Mouse (Mus musculus): Measurements from ENCODE around the gene Nfkbiz.
"Not testable (repeated sequence)": the region's sequence is repeated elsewhere in the genome, so short reads cannot be mapped to it uniquely, and the experiment has no call there.

Nfkbiz gene

GRCm38 (mm10) chr16:55838510-55839474 is at the start of gene Nfkbiz:
Nfkbiz (minus strand) TSS chr16:55838899.
- DNase-seq (ENCODE audit: low spot score), result peak; percentile 64

GRCm38 (mm10) chr16:55887814-55888583 is 49.3 kb upstream of the Nfkbiz start:
- DNase-seq (ENCODE audit: low spot score), result peak; percentile 32

DNA sequence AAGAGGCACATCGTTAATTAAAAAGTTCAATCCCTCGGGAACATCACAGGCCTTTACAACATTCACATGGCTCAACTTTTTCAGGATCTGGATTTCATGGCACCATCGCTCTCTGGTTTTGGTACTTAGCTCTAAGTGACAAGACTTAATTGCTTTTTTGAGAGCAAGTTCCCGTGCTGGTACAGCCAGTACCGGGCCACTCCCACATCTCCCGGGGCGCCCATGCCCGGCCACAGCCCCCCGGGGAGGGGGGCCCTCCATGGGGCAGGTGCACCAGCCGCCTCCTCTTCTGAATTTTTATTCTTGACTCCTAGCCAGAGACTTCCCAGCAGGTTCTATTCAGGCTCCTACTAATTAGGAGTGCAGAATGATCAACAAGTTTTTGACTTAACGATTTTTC is 45.5 kb upstream of the Nfkbiz start:
- DNase-seq (ENCODE audit: low spot score), result no peak

DNA sequence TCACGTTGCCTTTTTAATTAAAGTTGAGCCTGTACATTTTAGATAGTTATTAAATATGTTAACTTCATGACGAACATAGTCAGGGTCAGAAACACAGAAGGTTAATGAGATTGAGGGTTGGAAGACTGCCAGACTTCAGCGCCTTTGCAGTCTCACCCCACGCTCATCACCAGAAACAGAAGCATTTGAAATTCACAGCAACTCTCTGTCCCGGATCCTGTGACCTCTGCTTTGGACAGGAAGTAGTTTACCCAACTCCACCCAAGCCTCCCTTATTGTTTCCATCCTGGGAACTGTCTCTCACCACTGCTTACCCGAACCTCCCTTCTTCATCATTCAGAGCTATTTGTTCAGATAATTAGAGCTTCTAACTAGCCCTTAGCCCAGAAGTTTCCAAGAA is 37.3 kb upstream of the Nfkbiz start:
- DNase-seq (ENCODE audit: low spot score), result no peak

GRCm38 (mm10) chr16:55863832-55864231 is 25.1 kb upstream of the Nfkbiz start:
- no peak for DNase-seq (ENCODE audit: low spot score)

GRCm38 (mm10) chr16:55863149-55863815 is 24.6 kb upstream of the Nfkbiz start:
- DNase-seq (ENCODE audit: low spot score), result peak; percentile 67

GRCm38 (mm10) chr16:55861104-55861503 is 22.4 kb upstream of the Nfkbiz start:
- no peak for DNase-seq (ENCODE audit: low spot score)

DNA sequence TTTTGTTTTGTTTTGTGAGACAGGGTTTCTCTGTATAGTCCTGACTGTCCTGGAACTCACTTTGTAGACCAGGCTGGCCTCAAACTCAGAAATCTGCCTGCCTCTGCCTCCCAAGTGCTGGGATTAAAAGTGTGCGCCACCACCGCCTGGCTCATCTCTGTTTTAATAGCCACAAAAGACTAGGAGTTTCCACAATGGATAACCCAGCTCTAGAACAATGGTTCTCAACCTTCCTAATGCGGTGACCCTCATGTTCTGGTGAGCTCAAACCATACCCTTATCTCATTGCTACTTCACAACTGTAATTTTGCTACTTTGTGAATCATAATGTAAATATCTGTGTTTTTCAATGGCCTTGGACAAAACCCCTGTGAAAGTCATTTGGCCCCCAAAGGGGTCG is 20.7 kb upstream of the Nfkbiz start:
- DNase-seq (ENCODE audit: low spot score), result not testable (repeated sequence)

DNA sequence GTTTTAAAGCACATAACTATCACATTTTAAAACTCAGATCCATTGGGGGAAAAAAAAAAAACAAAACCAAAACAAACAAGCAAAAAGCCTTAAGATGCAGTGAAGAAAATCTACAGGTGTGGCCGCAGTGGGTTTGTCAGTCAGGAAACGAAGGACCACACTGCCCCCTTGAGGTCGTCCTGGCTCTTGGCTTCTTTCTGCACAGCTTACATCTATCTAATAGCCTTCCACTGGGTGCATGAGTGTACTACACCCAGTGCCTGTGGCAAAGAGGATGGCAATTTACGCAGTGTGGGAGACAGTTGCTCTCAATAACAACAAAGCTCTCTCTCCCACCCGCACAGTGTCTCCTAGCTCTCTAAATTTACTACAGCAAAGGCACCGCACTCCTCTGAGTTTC is 19.8 kb upstream of the Nfkbiz start:
- DNase-seq (ENCODE audit: low spot score), result peak; percentile 76

DNA sequence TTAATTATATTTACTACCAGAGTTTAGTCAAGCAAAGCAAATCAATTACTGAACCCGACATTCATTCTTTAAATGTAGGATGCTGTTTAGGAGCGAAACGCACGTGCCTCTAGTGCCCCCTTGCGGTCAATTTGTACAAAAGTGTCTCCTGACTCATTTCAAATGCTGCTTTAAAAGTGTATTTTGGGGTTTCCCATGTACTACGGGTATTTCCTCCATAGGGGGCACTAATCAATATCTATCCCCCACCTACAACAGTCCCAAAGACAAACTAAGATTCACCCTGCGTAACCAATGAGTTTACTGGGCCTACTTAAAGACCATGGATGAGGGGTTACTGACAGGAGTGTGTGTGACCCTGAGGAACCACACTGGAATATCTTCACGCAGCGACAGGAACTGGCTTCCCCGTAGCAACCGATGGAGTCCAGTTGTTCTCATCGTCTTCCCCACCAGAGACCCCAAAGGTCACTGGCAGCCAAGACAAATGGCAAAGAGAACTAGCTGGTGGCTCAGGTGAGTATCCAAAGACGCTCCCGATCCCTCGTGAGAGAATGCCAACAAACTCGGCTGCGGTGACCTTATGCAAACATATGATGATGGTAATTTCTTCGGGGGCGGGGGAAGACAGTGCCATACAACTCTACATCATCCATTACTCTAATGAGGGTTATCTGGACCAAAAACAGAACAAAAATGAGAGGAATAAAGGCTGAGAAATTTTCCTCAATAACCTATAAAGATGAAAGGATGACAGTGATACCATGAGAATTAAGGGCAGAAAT is 14.4 kb upstream of the Nfkbiz start:
- DNase-seq (ENCODE audit: low spot score), result peak; percentile 72

DNA sequence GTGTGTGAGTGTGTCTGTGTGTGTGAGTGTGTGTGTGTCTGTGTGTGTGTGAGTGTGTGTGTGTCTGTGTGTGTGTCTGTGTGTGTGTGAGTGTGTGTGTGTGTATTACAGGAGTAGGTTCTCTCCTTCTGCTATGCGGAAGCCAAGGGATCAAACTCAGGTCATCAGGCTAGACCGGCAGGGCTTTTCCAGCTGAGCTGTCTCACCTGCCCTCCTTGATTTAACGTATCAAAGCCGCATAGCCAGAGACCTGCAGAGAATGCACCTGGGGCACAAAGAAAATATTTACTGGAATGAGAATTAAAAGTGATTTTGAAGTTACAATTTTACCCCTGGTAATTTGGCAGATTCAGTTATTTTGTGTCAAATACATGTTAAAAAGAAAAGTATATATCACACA is 13.8 kb upstream of the Nfkbiz start:
- DNase-seq (ENCODE audit: low spot score), result no peak

DNA sequence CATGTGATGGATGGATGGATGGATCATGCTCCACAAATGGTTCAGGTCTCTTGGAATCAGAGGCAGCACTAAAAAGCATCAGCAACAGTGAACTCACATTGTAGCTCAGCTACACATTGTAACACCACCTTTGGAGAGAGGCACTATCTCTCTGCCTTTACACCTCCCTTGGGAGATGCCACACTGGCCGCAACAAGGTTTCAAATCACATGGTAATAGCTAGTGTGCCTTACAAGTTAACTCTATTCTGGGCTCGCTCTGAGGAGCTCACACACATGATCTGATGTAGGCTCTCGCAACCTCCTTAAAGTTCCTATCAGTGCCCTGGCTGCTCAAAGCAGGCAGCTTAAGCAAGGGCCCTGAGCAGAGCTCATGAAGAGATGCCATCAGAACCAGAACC is 11.8 kb upstream of the Nfkbiz start:
- DNase-seq (ENCODE audit: low spot score), result no peak

DNA sequence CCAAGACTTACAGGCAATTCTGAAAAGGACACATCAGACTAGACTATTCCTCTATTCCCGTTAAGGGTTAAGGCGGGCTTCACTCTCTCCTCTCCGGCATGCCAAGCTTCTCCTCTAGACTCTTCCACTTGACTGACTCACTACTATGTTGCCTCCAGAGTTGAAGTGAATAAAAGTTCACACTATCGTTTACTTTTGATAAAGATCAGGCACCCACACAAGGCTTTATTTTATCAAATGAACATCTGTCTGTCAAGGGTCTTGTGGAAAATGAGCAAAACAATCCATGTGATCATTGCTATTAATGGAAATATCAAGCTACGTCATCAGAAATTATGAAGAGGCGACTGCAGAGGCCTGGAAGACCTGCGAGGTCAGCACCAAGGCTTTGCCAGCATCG is 9.0 kb upstream of the Nfkbiz start:
- no peak for DNase-seq (ENCODE audit: low spot score)

DNA sequence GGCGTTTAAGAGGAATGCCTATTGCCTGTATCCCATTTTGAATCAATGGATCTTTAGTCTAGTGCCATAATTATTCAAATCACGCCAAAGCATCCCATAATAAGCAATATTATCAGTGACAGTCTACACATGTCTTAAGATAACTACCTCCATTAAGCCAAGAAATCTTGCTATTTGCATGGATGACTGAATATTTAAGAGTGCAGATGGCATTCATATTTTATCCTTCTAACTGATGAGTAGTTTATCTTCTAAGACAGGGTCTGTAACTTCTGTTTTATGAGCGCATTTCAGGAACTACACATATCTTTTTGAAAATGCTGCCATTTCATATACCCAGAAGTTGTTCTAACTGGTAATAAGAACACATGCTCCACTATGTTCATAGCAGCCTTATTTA is 6.1 kb upstream of the Nfkbiz start:
- no peak for DNase-seq (ENCODE audit: low spot score)

DNA sequence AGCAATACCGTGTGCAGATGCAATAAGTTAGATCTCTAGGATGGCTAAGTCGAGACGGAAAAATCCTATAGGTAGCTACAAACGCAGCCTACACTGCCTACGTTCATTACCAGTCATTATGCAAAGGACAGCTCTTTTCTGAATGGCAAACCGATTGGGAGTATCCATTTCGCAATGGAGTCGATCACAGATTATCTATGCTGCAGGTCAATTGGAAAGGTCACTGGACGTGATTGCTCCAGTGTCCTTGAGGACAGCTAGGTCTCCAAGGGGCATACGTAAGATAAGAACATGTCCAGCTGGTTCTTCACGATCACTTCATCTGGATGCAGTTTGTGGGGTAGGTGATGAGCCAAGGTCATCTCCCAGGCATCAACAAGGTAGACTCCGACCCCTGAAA is 5.2 kb upstream of the Nfkbiz start:
- no peak for DNase-seq (ENCODE audit: low spot score)

GRCm38 (mm10) chr16:55843134-55843533 is 4.4 kb upstream of the Nfkbiz start:
- DNase-seq (ENCODE audit: low spot score), result no peak

DNA sequence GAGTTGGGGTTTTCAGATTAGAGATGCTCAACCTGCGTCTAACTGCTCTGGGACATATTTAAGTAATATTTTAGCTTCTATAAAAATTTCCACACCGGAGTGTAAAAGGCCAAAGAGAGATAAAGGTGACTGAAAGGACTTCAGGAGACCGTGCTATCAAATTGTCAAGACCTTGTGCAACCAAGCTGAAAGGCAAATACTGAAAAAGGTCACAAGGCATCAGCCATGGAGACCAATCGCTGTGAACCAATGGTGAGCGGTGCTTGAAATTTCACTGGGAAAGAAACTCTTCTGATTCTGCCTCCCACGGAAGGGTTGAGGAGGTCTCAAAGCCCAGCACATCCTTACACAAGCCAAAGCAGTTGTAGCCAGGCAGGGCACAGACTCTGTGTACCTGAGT is 2.8 kb upstream of the Nfkbiz start:
- DNase-seq (ENCODE audit: low spot score), result no peak

GRCm38 (mm10) chr16:55838129-55838509 is 580 bp downstream of the Nfkbiz start:
- DNase-seq (ENCODE audit: low spot score), result no peak

DNA sequence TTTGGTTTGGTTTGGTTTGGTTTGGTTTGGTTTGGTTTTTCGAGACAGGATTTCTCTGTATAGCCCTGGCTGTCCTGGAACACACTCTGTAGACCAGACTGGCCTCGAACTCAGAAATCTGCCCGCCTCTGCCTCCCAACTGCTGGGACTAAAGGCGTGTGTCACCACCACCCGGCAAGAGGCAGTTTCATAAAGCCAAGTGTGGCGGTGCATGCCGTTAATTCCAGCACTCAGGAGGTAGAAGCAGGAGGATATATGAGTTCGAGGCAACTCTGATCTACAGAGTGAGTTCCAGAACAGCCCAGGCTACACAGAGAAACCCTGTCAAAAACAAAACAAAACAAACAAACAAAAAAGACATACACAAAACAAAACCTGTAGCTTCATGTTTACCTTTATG is 1.0 kb downstream of the Nfkbiz start:
- not testable (repeated sequence) for DNase-seq (ENCODE audit: low spot score)

DNA sequence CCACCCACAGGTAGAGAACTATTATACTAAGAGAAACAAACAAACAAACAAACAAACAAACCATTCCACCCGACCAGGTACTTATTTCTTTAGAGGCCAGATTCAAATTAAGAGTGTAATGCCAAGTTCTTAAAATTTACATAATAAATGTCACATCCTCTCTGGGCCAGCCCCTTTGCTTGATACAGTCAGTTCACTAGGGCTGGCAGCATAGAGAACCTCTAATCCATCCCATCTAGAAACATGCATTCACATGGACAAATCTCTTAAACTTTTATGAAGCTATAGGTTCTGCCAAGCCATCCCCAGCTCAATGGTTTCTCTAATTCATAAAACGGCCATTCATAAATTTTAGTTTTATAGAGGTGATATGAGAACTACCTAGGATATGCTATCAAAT is 1.5 kb downstream of the Nfkbiz start:
- DNase-seq (ENCODE audit: low spot score), result no peak

GRCm38 (mm10) chr16:55835798-55836197 is 2.9 kb downstream of the Nfkbiz start:
- no peak for DNase-seq (ENCODE audit: low spot score)

GRCm38 (mm10) chr16:55832617-55833016 is 6.1 kb downstream of the Nfkbiz start:
- no peak for DNase-seq (ENCODE audit: low spot score)
